Mouse (Mus musculus): ENCODE measurements around the gene Cldn7.
"Not testable (repeated sequence)": the region's sequence is repeated elsewhere in the genome, so short reads cannot be mapped to it uniquely, and the experiment has no call there.

Cldn7 gene

GRCm38 (mm10) chr11:69964650-69965270 is at the start of gene Cldn7:
Gene Cldn7 (plus strand): TSS chr11:69964779.
- DNase-seq: no peak

GRCm38 (mm10) chr11:69914917-69915430 is 49.6 kb upstream of the Cldn7 start:
- no peak for DNase-seq

- no peak for DNase-seq
Observed at GRCm38 (mm10) chr11:69915667-69916627, 48.6 kb upstream of the Cldn7 start.

- DNase-seq: not testable (repeated sequence)
Observed at GRCm38 (mm10) chr11:69916652-69917378, 47.8 kb upstream of the Cldn7 start.

- no peak for DNase-seq
Observed at GRCm38 (mm10) chr11:69917379-69917948, 47.1 kb upstream of the Cldn7 start.

- no peak for DNase-seq
Observed at GRCm38 (mm10) chr11:69918118-69918517, 46.5 kb upstream of the Cldn7 start.

- peak; percentile 14 for DNase-seq
Observed at GRCm38 (mm10) chr11:69919053-69919452, 45.5 kb upstream of the Cldn7 start.

- DNase-seq: peak; percentile 78
Observed at GRCm38 (mm10) chr11:69919661-69920265, 44.8 kb upstream of the Cldn7 start.

- peak; percentile 73 for DNase-seq
Observed at GRCm38 (mm10) chr11:69920266-69921031, 44.1 kb upstream of the Cldn7 start.

GRCm38 (mm10) chr11:69921114-69922011 is 43.2 kb upstream of the Cldn7 start, which contains the start of gene Eif5a:
Gene Eif5a (minus strand): TSS chr11:69921958.
- DNase-seq: peak; percentile 100

GRCm38 (mm10) chr11:69922012-69922756 is 42.4 kb upstream of the Cldn7 start:
- no peak for DNase-seq

GRCm38 (mm10) chr11:69922796-69923195 is 41.8 kb upstream of the Cldn7 start:
- DNase-seq: no peak

- DNase-seq: no peak
Observed at GRCm38 (mm10) chr11:69927501-69927900, 37.1 kb upstream of the Cldn7 start.

- no peak for DNase-seq
Observed at GRCm38 (mm10) chr11:69929712-69930111, 34.9 kb upstream of the Cldn7 start.

GRCm38 (mm10) chr11:69930176-69930575 is 34.4 kb upstream of the Cldn7 start:
- DNase-seq: not testable (repeated sequence)

- DNase-seq: peak; percentile 30
Observed at GRCm38 (mm10) chr11:69930967-69931537, 33.5 kb upstream of the Cldn7 start.

GRCm38 (mm10) chr11:69931769-69932168 is 32.8 kb upstream of the Cldn7 start:
- no peak for DNase-seq

- DNase-seq: peak; percentile 62
Observed at GRCm38 (mm10) chr11:69932254-69932653, 32.3 kb upstream of the Cldn7 start.

- DNase-seq: no peak
Observed at GRCm38 (mm10) chr11:69933066-69933465, 31.5 kb upstream of the Cldn7 start.
